Comparison of ENCODE assay signal across 8 mouse cellular contexts in the genomic region with DNA sequence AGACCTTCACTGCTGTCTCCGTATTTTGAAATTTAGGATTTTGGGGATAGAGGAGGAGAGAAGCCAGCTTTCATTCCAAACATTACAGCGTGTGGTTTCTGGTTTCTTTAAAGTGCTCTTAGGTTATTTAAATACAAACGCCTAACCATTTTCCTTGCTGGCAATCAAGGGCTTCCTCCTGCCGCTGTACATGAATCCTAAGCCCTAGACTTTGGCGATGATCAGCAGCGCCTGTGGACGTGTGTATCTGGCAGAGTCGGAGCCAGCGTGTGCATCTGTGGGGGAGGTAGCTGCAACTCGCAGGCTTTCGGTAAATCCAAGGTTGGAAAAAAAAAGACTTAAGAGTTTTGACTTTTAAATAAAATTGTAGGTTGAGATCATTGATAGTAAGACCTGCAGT. TPM values are rescaled to one million over a fixed set of nuclear protein-coding genes. Genes with fewer than 3 reads are reported as not detected.
DNase-seq lines count a peak whose midpoint lies in the region; ATAC-seq and TF ChIP-seq lines count a peak whose summit lies in the region.

No protein-coding gene starts in this region.

- H3K27ac ChIP-seq in lung, postnatal 0 days (ENCODE audit: low read length): no peak overlapping the region
- H3K27ac ChIP-seq in liver, embryonic 15.5 days (replicated peaks): no peak overlapping the region
- no peak overlapping the region for H3K27ac ChIP-seq in stomach, postnatal 0 days (replicated peaks)

- TF ChIP-seq CTCF in lung, postnatal 0 days (IDR thresholded peaks at IDR 0.05): no peak
- TF ChIP-seq CTCF in stomach, postnatal 0 days (IDR thresholded peaks at IDR 0.05; ENCODE audit: low read depth): no peak

- H3K4me3 ChIP-seq in lung, postnatal 0 days (ENCODE audit: low read depth, low read length): peak overlapping the region; percentile 61
- peak overlapping the region; percentile 53 for H3K4me3 ChIP-seq in liver, embryonic 15.5 days (replicated peaks)
- H3K4me3 ChIP-seq in stomach, postnatal 0 days (ENCODE audit: low read depth, low read length): peak overlapping the region; percentile 64

- ATAC-seq in lung, postnatal 0 days: 0 out of 2 replicates have a peak, but pooled peaks have one; percentile 34
- 0 out of 2 replicates have a peak, but pooled peaks have one; percentile 38 for ATAC-seq in common myeloid progenitor, adult 5-6 weeks (replicated peaks; ENCODE audit: low read depth, poor library complexity, severe bottlenecking)
- no peak for ATAC-seq in liver, embryonic 15.5 days (ENCODE audit: insufficient read depth)
- no peak for ATAC-seq in stomach, postnatal 0 days (ENCODE audit: low FRiP score, low TSS enrichment)
- no peak for ATAC-seq in activated CD4-positive, CD25-positive, alpha-beta regulatory T cell, adult 4 months

- intact Hi-C loops in heart, postnatal 14 days (cut with DNase I): no loop called here

- no peaks in the 10 kb centered on the region for H3K27me3 ChIP-seq in lung, postnatal 0 days (replicated peaks; ENCODE audit: insufficient read depth, low read length)
- H3K27me3 ChIP-seq in liver, embryonic 15.5 days: peaks cover 42% of the 10 kb centered on the region
- H3K27me3 ChIP-seq in stomach, postnatal 0 days (ENCODE audit: control insufficient read depth, insufficient read depth, low read length): no peaks in the 10 kb centered on the region

- WGBS in lung, postnatal 0 days: 3% methylated on average over 11 of the region's 11 CpGs
- WGBS in liver, embryonic 15.5 days (ENCODE audit: insufficient replicate concordance): 6% methylated on average over 11 of the region's 11 CpGs
- WGBS in stomach, postnatal 0 days: 1% methylated on average over 11 of the region's 11 CpGs

- peak overlapping the region; percentile 76 for H3K4me2 ChIP-seq in lung, postnatal 0 days (replicated peaks; ENCODE audit: low read depth, low read length)
- peak overlapping the region; percentile 77 for H3K4me2 ChIP-seq in liver, embryonic 15.5 days
- H3K4me2 ChIP-seq in stomach, postnatal 0 days (replicated peaks; ENCODE audit: low read depth): peak overlapping the region; percentile 86

- H3K9me3 ChIP-seq in lung, postnatal 0 days (ENCODE audit: low read length): no peaks in the 10 kb centered on the region
- H3K9me3 ChIP-seq in liver, embryonic 15.5 days (replicated peaks): no peaks in the 10 kb centered on the region
- H3K9me3 ChIP-seq in stomach, postnatal 0 days (ENCODE audit: control insufficient read depth, low read length): no peaks in the 10 kb centered on the region

- no peaks in the 10 kb centered on the region for H3K4me1 ChIP-seq in lung, postnatal 0 days (ENCODE audit: insufficient read depth, low read depth, low read length)
- H3K4me1 ChIP-seq in liver, embryonic 15.5 days (replicated peaks): 0 out of 2 replicates have a peak, but pooled peaks cover 7% of the 10 kb centered on the region
- H3K4me1 ChIP-seq in stomach, postnatal 0 days (replicated peaks; ENCODE audit: control insufficient read depth, insufficient read depth): no peaks in the 10 kb centered on the region

- no peak overlapping the region for H3K9ac ChIP-seq in lung, postnatal 0 days (replicated peaks; ENCODE audit: low read depth)
- no peak overlapping the region for H3K9ac ChIP-seq in liver, embryonic 15.5 days
- H3K9ac ChIP-seq in stomach, postnatal 0 days (ENCODE audit: low read length): peak overlapping the region; percentile 65; the same call in 1 of the 2 replicates

- H3K36me3 ChIP-seq in lung, postnatal 0 days (ENCODE audit: insufficient read depth, low read length): no peaks in the 10 kb centered on the region
- H3K36me3 ChIP-seq in liver, embryonic 15.5 days (replicated peaks): no peaks in the 10 kb centered on the region
- H3K36me3 ChIP-seq in stomach, postnatal 0 days (ENCODE audit: control insufficient read depth, insufficient read depth, low read length): no peaks in the 10 kb centered on the region

- no peak for TF ChIP-seq EP300 in lung, postnatal 0 days (IDR thresholded peaks at IDR 0.05)
- no peak for TF ChIP-seq EP300 in stomach, postnatal 0 days (optimal IDR thresholded peaks at IDR 0.05)

- peak; percentile 56 for DNase-seq in lung, postnatal 0 days (ENCODE audit: low spot score)
- no peak for DNase-seq in lung, postnatal 14 days
- peak; percentile 8 to 18 for DNase-seq in heart, postnatal 14 days
- DNase-seq in stomach, postnatal 0 days (ENCODE audit: low spot score): no peak
- no peak for DNase-seq in B cell, adult 2 months

RNA-seq across cellular contexts. Expression of a gene that starts 1.0 kb away (rescaled TPM):
- polyA plus RNA-seq in lung, postnatal 0 days (2015; fragmentation: Nextera tagmentation; extraction: Ambion mirVana): 17.2 and 18.5 TPM in 2 replicates
- total RNA-seq in common myeloid progenitor, adult 5-6 weeks (2017): 0.18 TPM in 1 of 2 replicates, not detected in the other
- total RNA-seq in heart, postnatal 14 days (2021): 1 to 10 TPM; 1.9 to 3.2 TPM
- 0.58 and 0.60 TPM in 2 replicates for polyA plus RNA-seq in liver, embryonic 15.5 days (2015; fragmentation: Nextera tagmentation; extraction: Ambion mirVana)
- polyA plus RNA-seq in stomach, postnatal 0 days (2015; fragmentation: Nextera tagmentation; extraction: Ambion mirVana): 4.8 and 5.6 TPM in 2 replicates
- polyA plus RNA-seq in activated CD4-positive, CD25-positive, alpha-beta regulatory T cell, adult 4 months (2017; shearing (Covaris generic)): under 1 TPM; 0.18 to 0.26 TPM

Comparison
In these comparisons a context has a peak if more than half of its experiments do, and no peak if none do; other contexts are left out.
1. DNase-seq: peak in lung, postnatal 0 days (single experiment) and heart, postnatal 14 days (2 of 2); none in lung, postnatal 14 days (single experiment), stomach, postnatal 0 days (single experiment) and B cell, adult 2 months (0 of 2).
2. ATAC-seq: peak in lung, postnatal 0 days (single experiment) and common myeloid progenitor, adult 5-6 weeks (single experiment); none in liver, embryonic 15.5 days (single experiment), stomach, postnatal 0 days (single experiment) and activated CD4-positive, CD25-positive, alpha-beta regulatory T cell, adult 4 months (single experiment).
3. Peak in every context shown above with its lines, with median percentiles within 50 percentile points of each other: H3K4me2 ChIP-seq and H3K4me3 ChIP-seq.